Mouse (Mus musculus) megakaryocyte, embryonic 14.5 days (primary cell): ENCODE measurements around the gene Mfsd4b2. TPM values are rescaled to one million over a fixed set of nuclear protein-coding genes. Genes with fewer than 3 reads are reported as not detected.
A peak's percentile ranks its signal among the peaks of the same experiment; 100 is the strongest.
"Not testable (repeated sequence)": the region's sequence is repeated elsewhere in the genome, so short reads cannot be mapped to it uniquely, and the experiment has no call there.

Experiments used
- H3K27me3 ChIP-seq: replicated peaks from 2 replicates; pipeline ENCODE3; 2012; ENCODE audit warnings: inconsistent platforms
- H3K36me3 ChIP-seq: replicated peaks from 2 replicates; pipeline ENCODE3; 2012; ENCODE audit warnings: low read length, inconsistent platforms, mixed read lengths
- H3K4me1 ChIP-seq: 2 replicates; pipeline ENCODE4 v1.6.1; 2012; ENCODE audit warnings: inconsistent platforms
- H3K4me3 ChIP-seq: replicated peaks from 2 replicates; pipeline ENCODE3; 2012; ENCODE audit warnings: moderate library complexity, mild to moderate bottlenecking, inconsistent platforms
- H3K9me3 ChIP-seq: 2 replicates; pipeline ENCODE4 v1.6.1; 2012; ENCODE audit warnings: inconsistent platforms
- FLI1 ChIP-seq: IDR thresholded peaks from 2 replicates; pipeline ENCODE4 v1.6.1; 2012; ENCODE audit warnings: low read length, inconsistent platforms, mixed read lengths
- GATA1 ChIP-seq: IDR thresholded peaks from 3 replicates; pipeline ENCODE4 v1.6.1; 2012; ENCODE audit warnings: mixed read lengths, low read length, inconsistent platforms, borderline replicate concordance
- polyA plus RNA-seq: library from polyadenylated mRNA; stranded (reverse); fragments of >175 nt; gene quantifications from 2 replicates; pipeline ENCODE4 v1.2.3, GENCODE M21; 2012; ENCODE audit warnings: low replicate concordance; ENCODE audit not compliant: insufficient read depth

Gene Mfsd4b2
- polyA plus RNA-seq, 1 experiment = not detected

- Histone ChIP-seq H3K4me1 (peaks cover 5% of the 10 kb centered on the region; the same call in 1 of the 2 replicates), H3K36me3 (no peaks in the 10 kb centered on the region), H3K9me3 (no peaks in the 10 kb centered on the region), H3K27me3 (no peaks in the 10 kb centered on the region), H3K4me3 (peak overlapping the region; percentile 19)
- TF ChIP-seq GATA1 = no peak
- no peak for TF ChIP-seq FLI1
Measured at GRCm38 (mm10) chr10:39949377-39949954, 22.7 kb upstream of the Mfsd4b2 start.

GRCm38 (mm10) chr10:39947195-39947594, 20.5 kb upstream of the Mfsd4b2 start:
- not testable (repeated sequence) for H3K4me3 ChIP-seq, H3K4me1 ChIP-seq, H3K27me3 ChIP-seq, H3K36me3 ChIP-seq, H3K9me3 ChIP-seq

- no peaks in the 10 kb centered on the region for H3K9me3 ChIP-seq
- H3K4me1 ChIP-seq = peaks cover 7% of the 10 kb centered on the region; the same call in 1 of the 2 replicates
- TF ChIP-seq GATA1 = no peak
- no peak for TF ChIP-seq FLI1
Measured at GRCm38 (mm10) chr10:39936553-39936952, 9.8 kb upstream of the Mfsd4b2 start.

GRCm38 (mm10) chr10:39924556-39924955, 2.2 kb downstream of the Mfsd4b2 start:
- not testable (repeated sequence) for H3K4me1 ChIP-seq, H3K9me3 ChIP-seq, H3K36me3 ChIP-seq, H3K4me3 ChIP-seq
- H3K27me3 ChIP-seq = peaks cover 30% of the 10 kb centered on the region

More at GRCm38 (mm10) chr10:39936553-39936952, 9.8 kb upstream of the Mfsd4b2 start:
- Histone ChIP-seq H3K27me3 (peaks cover 40% of the 10 kb centered on the region), H3K36me3 (no peaks in the 10 kb centered on the region), H3K4me3 (no peak overlapping the region)

- Histone ChIP-seq H3K27me3 (peaks cover 2% of the 10 kb centered on the region), H3K36me3 (no peaks in the 10 kb centered on the region), H3K4me3 (no peak overlapping the region), H3K9me3 (no peaks in the 10 kb centered on the region), H3K4me1 (peaks cover 17% of the 10 kb centered on the region)
- TF ChIP-seq FLI1 (no peak), GATA1 (no peak)
Measured at GRCm38 (mm10) chr10:39912616-39913015, 14.1 kb downstream of the Mfsd4b2 start.

GRCm38 (mm10) chr10:39908768-39909441, 17.8 kb downstream of the Mfsd4b2 start:
- peak overlapping the region; percentile 83 for H3K4me3 ChIP-seq

GRCm38 (mm10) chr10:39906799-39907658, 19.7 kb downstream of the Mfsd4b2 start:
- H3K4me1 ChIP-seq = peaks cover 13% of the 10 kb centered on the region
- no peak overlapping the region for H3K4me3 ChIP-seq
- H3K36me3 ChIP-seq = no peaks in the 10 kb centered on the region
- TF ChIP-seq FLI1 (no peak), GATA1 (no peak)
- no peaks in the 10 kb centered on the region for H3K9me3 ChIP-seq
- H3K27me3 ChIP-seq = peaks cover 6% of the 10 kb centered on the region

More at GRCm38 (mm10) chr10:39908768-39909441, 17.8 kb downstream of the Mfsd4b2 start:
- Histone ChIP-seq H3K4me1 (peaks cover 13% of the 10 kb centered on the region), H3K9me3 (no peaks in the 10 kb centered on the region), H3K36me3 (no peaks in the 10 kb centered on the region), H3K27me3 (peaks cover 6% of the 10 kb centered on the region)
- no peak for TF ChIP-seq GATA1
- TF ChIP-seq FLI1 = no peak

GRCm38 (mm10) chr10:39904191-39904590, 22.5 kb downstream of the Mfsd4b2 start:
- Histone ChIP-seq H3K9me3 (no peaks in the 10 kb centered on the region), H3K27me3 (peaks cover 6% of the 10 kb centered on the region), H3K4me3 (no peak overlapping the region), H3K36me3 (no peaks in the 10 kb centered on the region), H3K4me1 (peaks cover 12% of the 10 kb centered on the region)
- no peak for TF ChIP-seq GATA1
- TF ChIP-seq FLI1 = no peak

- TF ChIP-seq GATA1 = no peak
- peak; percentile 47; the same call in 1 of the 2 replicates for TF ChIP-seq FLI1
- Histone ChIP-seq H3K4me1 (peaks cover 35% of the 10 kb centered on the region), H3K27me3 (no peaks in the 10 kb centered on the region), H3K4me3 (peak within 1 kb of the TSS; percentile 94), H3K9me3 (0 out of 2 replicates have a peak, but pooled peaks cover 3% of the 10 kb centered on the region), H3K36me3 (no peaks in the 10 kb centered on the region)
Measured at GRCm38 (mm10) chr10:39898874-39899371, 27.8 kb downstream of the Mfsd4b2 start, which contains the start of gene Mfsd4b4. TSS of gene Mfsd4b4 (minus strand) at chr10:39899238.

- Histone ChIP-seq H3K27me3 (peaks cover 2% of the 10 kb centered on the region), H3K9me3 (0 out of 2 replicates have a peak, but pooled peaks cover 3% of the 10 kb centered on the region), H3K4me1 (peaks cover 40% of the 10 kb centered on the region), H3K36me3 (peaks cover 7% of the 10 kb centered on the region), H3K4me3 (no peak overlapping the region)
- TF ChIP-seq FLI1 = no peak
- TF ChIP-seq GATA1 = no peak
Measured at GRCm38 (mm10) chr10:39896503-39896902, 30.2 kb downstream of the Mfsd4b2 start.
